Mouse (Mus musculus): ENCODE measurements at regions not wholly inside any gene's neighbourhood (a gene's known extent, or its start where the extent isn't known, plus 50 kb on each side); places are given as distances from the start of the nearest gene placed in this dataset.

GRCm38 (mm10) chr5:75718511-75719225, 144.0 kb downstream of the Kit start:
- intact Hi-C loops (cut with DNase I), result no loop called here
- DNase-seq, result no peak
